Mouse (Mus musculus) heart, adult 2 months (tissue): ENCODE data around the gene Krt33a.

Experiments
- CTCF ChIP-seq: fragments of 200-600 bp; IDR thresholded peaks from 2 replicates; pipeline ENCODE4 v1.8.1; 2022; ENCODE audit warnings: antibody characterized with exemption, mild to moderate bottlenecking, moderate library complexity
- EP300 ChIP-seq: fragments of 200-500 bp; IDR thresholded peaks from 2 replicates; pipeline ENCODE4 v1.6.1; 2011; ENCODE audit warnings: low read depth, low read length, control low read depth; ENCODE audit not compliant: insufficient read depth
- POLR2A ChIP-seq: fragments of 200-500 bp; IDR thresholded peaks from 2 replicates; pipeline ENCODE4 v1.6.1; 2011; ENCODE audit warnings: mild to moderate bottlenecking, low read depth, low read length, control low read depth; ENCODE audit not compliant: insufficient read depth

DNA sequence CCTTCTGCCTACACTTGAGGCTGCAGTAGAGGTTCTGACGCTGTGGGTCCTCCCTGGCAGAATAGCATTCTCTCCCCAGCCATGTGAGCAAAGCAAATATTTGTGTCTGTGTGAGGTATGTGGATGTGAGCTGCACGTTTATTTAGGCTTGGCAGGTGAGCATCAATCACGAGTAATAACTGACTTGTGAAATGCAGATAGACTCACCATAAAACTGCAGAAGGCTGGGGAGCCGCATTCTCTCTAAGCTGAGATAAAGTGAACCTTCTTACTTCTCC lies 21.7 kb downstream of the Krt33a start:
- TF ChIP-seq EP300 (no peak), POLR2A (no peak), CTCF (no peak)
